Mouse (Mus musculus): ENCODE measurements around the gene Olfr767.
"Not testable (repeated sequence)": the region's sequence is repeated elsewhere in the genome, so short reads cannot be mapped to it uniquely, and the experiment has no call there.

Gene Olfr767

GRCm38 (mm10) chr10:129082810-129083209, at the start of gene Olfr767:
Gene Olfr767 (minus strand): TSS chr10:129082910.
- DNase-seq (ENCODE audit: low read depth, low spot score) = not testable (repeated sequence)

DNA sequence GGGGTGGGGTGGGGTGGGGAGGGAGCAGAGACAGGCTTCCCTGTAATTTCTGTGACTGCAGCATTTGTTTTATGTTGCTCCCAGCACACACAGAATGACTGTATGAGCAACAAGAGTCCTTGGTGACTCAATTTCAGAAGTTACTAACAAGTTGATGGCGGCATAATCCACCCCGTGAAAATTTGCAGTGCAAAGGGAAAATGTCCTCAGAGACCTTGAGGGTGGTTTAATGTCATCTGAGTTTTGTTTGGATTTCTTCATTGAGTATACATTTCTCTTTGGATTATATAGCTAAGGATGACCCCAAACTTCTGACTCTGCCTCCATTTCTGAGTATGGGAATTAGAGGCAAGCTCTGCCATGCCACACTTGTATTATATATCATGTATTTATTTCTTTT, 35.1 kb upstream of the Olfr767 start, which contains the start of gene Olfr769:
Olfr769 (minus strand) TSS at position 101 of the 400 bp plus-strand sequence.
- DNase-seq (ENCODE audit: low read depth, low spot score) = no peak

DNA sequence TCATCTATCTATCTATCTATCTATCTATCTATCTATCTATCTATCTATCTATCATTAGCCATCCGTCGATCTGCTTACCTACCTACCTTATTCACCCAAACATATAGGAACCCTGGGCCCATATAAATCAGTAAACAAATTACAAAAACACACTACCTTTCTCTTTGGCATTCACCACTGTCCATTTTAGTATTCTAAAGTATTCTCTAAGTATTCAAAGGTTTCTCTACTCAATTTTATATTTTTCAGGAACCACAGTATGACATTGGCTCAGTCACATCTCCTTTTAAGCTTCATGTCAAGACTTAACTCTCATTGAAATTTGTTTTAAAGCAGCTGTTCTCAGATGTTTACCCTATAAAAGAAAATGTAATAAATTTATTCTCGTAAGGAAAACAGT, 32.4 kb upstream of the Olfr767 start:
- no peak for DNase-seq (ENCODE audit: low read depth, low spot score)

GRCm38 (mm10) chr10:129101231-129101630, 18.5 kb upstream of the Olfr767 start:
- DNase-seq (ENCODE audit: low read depth, low spot score) = peak; percentile 77

GRCm38 (mm10) chr10:129099275-129099674, 16.6 kb upstream of the Olfr767 start, which contains the start of gene Olfr768:
Gene Olfr768 (minus strand): TSS chr10:129099375.
- no peak for DNase-seq (ENCODE audit: low read depth, low spot score)

DNA sequence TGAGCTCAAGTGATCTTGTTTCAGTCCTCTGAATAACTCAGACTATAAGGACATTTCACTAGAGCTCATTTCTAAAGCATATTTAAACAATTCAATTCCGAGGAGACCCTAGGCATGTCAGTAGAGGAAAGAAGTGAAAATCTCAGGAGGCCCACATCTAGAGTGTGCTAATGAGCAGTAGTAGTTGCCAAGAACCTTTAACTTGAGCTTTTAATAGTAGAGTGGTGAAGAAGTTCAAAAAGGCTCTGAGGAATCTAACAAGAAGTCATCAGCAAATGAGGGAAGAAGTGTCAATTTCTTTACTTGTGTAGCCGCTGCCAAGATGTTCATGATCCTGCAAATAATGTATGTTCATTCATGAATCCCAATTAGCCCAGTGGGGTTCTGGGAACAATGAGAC, 13.8 kb downstream of the Olfr767 start, which contains the start of gene Olfr766-ps1:
Olfr766-ps1 (minus strand) TSS at position 101 of the 400 bp plus-strand sequence.
- no peak for DNase-seq (ENCODE audit: low read depth, low spot score)

GRCm38 (mm10) chr10:129049898-129050297, 32.8 kb downstream of the Olfr767 start, which contains the start of gene Olfr765:
Gene Olfr765 (minus strand): TSS chr10:129049998.
- DNase-seq (ENCODE audit: low read depth, low spot score) = not testable (repeated sequence)

GRCm38 (mm10) chr10:129039796-129040195, 42.9 kb downstream of the Olfr767 start, which contains the start of gene Olfr764-ps1:
Gene Olfr764-ps1 (minus strand): TSS chr10:129039896.
- no peak for DNase-seq (ENCODE audit: low read depth, low spot score)

GRCm38 (mm10) chr10:129028343-129028742, 54.4 kb downstream of the Olfr767 start:
- DNase-seq (ENCODE audit: low read depth, low spot score) = no peak

- peak; percentile 52 for DNase-seq (ENCODE audit: low read depth, low spot score)
Measured at GRCm38 (mm10) chr10:129026018-129026662, 56.6 kb downstream of the Olfr767 start.

All from R1 (cell line).